Mouse (Mus musculus): Measurements from ENCODE around the gene Sh3bp5.

DNA sequence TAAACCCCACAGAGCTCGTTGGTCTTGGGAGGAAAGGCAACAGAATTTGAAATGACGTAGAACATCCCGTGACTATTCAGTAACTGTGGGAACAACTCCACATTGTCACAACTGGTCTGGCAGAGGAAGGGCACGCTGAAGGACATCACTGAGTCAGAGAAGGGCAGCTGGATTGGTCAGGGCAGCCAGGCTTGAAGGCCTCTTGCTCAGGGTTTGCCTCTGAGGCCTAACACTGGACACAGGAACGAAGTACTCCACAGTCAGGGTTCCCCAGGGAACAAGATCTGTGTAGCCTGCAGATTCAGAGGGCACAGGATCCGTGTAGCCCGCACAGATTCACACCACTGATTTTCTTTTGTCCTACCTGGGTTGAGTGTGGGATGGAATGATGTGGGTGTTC, 35.6 kb downstream of the Sh3bp5 start:
- no peak for TF ChIP-seq CTCF (IDR thresholded peaks at IDR 0.05)
- TF ChIP-seq EP300 (IDR thresholded peaks at IDR 0.05): no peak
